Mouse (Mus musculus) spleen, adult 2 months (tissue): Measurements from ENCODE around the gene Nfkb2.

Experiments
- CTCF ChIP-seq: fragments of 200-500 bp; IDR thresholded peaks from 2 replicates; pipeline ENCODE4 v1.5.1; 2011; ENCODE audit warnings: mild to moderate bottlenecking, inconsistent platforms; ENCODE audit not compliant: insufficient read depth, insufficient read length, insufficient replicate concordance; ENCODE audit errors: extremely low read depth
- POLR2A ChIP-seq: fragments of 200-500 bp; IDR thresholded peaks from 2 replicates; pipeline ENCODE4 v1.6.1; 2011; ENCODE audit warnings: low read depth, low read length, inconsistent platforms

- TF ChIP-seq CTCF (peak; percentile 98), POLR2A (no peak)
Observed at GRCm38 (mm10) chr19:46308706-46309435, 4.8 kb downstream of the Nfkb2 start.
